Mouse (Mus musculus): ENCODE measurements around the gene St3gal3.

The St3gal3 gene

DNA sequence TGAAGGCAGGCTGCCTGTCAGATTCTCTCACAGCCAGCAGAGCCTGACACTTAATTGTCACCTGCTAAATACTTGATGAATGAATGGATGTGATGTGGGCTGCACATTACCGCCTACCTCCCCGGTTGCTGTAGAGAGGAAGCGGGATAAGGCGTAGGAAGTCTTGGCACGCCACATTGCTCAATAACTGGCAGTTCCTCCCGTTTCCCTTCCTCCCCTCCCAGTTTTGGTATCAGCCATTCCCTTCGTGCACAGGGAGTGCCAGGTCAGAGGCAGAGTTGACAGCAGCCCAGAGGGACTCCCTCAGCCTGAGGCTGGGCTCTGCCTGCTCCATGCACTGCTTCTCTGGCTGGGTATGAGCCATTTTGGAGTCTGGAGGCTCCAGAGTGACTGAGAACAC lies 152.0 kb downstream of the St3gal3 start:
- peak in 1 of 2 experiments; percentile 12 for DNase-seq

GRCm38 (mm10) chr4:117981518-117981917 lies 153.2 kb downstream of the St3gal3 start:
- no peak for DNase-seq

DNA sequence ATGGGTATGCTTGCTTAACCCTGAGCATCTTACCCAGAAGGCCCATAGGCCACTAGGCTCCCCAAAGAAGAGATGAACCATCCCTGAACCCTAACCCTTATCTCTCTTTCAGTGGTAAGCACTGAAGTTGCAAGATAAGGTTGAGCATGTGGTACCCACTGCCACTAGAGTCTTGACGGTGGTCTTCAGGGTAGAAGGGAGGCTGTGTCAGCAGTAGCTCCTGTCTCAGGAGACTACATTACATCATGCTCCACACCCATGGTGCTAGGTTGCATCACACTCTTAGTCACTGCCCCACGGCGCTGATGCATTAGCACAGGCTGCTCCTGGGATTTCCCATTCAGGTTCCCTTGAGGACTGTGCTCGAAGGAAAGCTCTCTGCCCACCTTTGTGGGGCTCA lies 154.6 kb downstream of the St3gal3 start:
- no peak for DNase-seq

GRCm38 (mm10) chr4:117979181-117979580 lies 155.5 kb downstream of the St3gal3 start:
- DNase-seq: no peak

DNA sequence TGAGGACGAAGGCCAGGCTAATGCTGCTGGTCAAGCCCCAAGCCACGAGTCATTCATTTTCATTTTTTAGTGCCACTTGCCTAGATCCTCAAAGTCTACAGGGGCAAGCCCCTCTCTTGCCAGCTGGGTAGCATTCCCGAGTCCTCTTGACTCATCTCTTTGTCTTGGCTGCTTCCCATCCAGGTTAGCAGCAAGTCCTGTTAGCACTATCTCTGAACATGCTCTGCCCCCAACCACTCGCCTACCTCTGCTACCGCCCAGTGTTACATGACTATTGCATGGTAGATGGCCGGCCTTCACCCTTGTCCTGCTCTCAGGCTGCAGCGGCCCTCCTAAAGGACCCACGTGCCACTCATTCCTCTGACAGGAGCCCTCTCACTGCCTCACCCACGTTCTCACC lies 156.4 kb downstream of the St3gal3 start:
- DNase-seq: no peak

DNA sequence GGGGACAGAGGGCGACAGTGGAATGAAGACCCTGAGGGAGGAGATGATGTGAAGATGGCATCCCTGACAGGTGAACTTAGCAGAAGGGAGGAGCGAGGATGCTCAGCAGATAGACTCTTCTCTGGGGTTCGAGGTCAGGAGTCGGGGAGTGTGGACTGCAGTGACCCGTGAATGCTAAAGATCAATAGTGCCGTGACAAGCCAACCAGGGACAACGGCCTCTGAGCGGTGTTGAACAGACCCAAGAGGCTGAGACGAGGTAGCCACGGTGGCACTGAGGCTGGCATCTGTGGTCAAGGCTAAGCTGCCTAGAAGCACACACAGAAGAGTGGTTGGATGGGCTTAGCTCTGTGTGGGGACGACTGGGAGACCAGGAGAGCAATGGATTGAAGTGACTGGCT lies 156.9 kb downstream of the St3gal3 start:
- DNase-seq: no peak

- no peak for DNase-seq
Measured at GRCm38 (mm10) chr4:117977371-117977770, 157.3 kb downstream of the St3gal3 start.

DNA sequence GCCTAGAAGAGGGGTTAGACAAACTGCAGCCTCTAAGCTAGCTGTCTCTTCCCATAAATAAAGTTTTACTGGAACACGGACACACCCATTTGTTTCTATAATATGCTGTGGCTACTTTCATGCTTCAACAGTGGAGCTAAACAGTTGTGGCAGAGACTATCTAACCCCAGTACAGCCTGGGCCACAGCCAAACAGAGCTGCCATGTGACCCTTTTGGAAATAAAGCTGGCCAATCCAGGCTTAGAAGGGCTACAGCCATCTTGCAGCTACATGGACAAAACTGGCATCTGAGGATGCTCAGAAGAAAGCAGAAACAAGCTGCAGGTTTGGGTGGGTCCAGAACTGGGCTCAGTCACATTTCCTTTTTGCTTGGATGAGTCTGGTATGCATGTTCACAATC lies 158.9 kb downstream of the St3gal3 start:
- DNase-seq: peak in 1 of 2 experiments; percentile 22

GRCm38 (mm10) chr4:117974719-117975118 lies 160.0 kb downstream of the St3gal3 start:
- no peak for DNase-seq

GRCm38 (mm10) chr4:117972999-117973398 lies 161.7 kb downstream of the St3gal3 start:
- no peak for DNase-seq

GRCm38 (mm10) chr4:117964346-117965025 lies 170.2 kb downstream of the St3gal3 start:
- no peak for DNase-seq

- DNase-seq: no peak
Measured at GRCm38 (mm10) chr4:117957492-117957891, 177.2 kb downstream of the St3gal3 start.

DNA sequence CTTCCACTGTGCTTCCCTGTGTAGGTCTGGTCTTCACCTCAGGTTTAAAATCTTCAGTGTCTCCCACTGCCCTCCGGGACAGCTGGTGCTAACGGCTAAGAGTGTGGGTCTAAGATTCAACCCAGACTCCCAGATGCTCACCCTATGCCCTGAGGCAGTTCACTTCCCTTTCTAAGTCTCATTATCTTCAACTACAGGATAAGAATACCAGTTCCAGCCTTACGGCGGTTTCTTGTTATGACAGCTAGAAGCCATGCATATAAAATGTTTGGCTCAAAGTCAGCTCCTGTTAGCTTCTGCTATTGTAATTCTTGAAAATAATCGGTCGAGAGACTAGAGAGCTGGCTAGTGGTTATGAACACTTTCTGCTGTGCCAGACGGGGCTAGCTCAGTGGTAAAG lies 187.2 kb downstream of the St3gal3 start:
- DNase-seq: no peak

DNA sequence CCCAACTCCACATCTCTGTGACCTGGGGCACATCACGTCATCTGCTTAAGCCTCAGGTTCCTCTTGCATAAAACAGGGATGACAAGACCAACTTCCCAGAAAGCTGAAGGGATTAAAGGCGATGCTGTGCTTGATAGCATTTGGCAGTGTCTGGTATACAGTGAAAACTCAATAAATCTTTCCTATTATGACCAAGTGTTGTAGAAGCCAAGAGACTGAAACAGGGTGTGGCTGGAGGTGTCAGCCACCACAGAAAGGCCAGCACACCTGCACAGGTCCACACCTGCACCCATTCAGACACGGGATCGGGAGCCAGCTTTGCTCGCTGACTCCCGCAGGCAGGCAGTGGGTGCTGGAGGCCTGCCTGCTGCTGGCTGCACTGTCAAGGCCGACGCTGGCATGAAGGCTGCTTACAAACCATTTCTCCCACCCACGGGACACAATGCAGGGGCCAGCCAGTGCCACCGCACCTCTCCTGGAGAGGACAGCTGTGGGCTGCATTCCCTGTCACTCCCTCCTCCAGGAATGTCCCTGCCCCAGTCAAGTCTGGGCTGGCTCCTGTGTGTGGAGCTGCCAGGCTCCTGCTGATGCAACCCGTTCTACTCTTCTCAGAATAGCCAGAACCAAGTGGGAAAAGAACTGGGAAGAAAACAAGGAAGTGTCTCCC lies 187.9 kb downstream of the St3gal3 start:
- no peak for DNase-seq

DNA sequence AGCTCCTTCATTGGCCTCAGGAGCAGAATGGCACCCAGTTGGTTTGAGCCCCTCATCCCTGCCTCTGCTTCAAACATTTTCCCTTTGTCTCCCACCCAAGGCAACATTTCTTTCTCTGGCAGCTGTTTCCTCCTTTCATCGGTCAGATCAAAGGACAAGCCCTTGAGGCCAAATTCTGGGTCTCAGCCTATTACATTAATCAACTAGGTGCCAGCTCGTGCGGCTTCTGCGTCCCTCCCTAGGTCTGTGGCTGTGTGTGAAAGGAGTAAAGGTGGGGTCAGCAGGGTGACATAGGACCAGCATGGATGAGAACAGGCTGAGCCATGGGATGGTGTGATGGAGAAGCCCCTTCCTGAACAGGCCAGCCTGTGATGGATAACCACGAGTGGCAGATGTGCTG lies 191.4 kb downstream of the St3gal3 start:
- DNase-seq: no peak

DNA sequence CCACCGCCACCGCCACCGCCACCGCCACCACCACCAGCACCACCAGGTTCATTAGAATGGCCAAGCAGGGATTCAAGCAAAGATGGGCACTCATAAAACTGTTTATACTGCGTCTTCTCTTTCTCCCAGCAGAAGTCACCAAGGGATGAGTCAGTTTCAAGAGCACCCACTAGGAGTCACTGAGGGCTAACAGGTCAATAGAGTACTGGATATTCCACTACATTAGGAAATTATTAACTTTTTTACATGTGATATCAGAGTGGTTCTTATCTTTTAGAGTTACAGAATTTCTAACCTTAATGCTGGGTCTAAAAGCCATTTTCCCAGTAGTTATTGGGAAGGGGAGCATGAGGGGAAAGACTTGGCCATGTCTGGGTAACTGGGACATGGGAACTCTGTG lies 197.8 kb downstream of the St3gal3 start:
- peak in 1 of 2 experiments; percentile 8 for DNase-seq

- DNase-seq: no peak
Measured at GRCm38 (mm10) chr4:117934081-117934480, 200.6 kb downstream of the St3gal3 start.

GRCm38 (mm10) chr4:117933248-117933647 lies 201.5 kb downstream of the St3gal3 start:
- DNase-seq: no peak

DNA sequence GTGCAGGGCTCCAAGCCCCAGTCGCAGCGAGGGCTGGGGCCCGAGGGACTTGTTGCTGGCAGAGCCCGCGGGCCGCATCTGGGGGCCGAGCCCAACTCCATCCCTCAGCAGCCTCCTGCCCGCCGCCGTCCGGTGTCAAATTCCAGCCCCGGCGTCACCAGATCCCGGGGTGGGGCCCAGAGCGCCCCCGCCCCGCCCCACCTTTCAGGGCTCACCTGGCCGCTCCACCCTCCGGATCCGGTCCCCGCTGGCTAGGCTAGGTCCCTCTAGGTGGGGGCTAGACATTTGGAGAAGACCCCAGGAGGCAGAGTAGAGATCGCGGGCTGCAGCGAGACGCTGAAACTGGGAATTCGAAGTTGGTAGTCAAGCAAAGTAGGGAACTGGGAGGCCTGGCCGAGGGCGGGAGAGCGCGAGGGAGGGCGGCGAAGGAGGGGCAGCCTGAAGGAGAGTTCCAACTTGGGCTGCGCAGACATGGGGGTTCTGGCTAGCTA lies 205.3 kb downstream of the St3gal3 start, which contains the start of gene Artn:
Gene Artn (minus strand): TSS at position 373 of the 491 bp plus-strand sequence.
- DNase-seq: peak; percentile 68 to 82

DNA sequence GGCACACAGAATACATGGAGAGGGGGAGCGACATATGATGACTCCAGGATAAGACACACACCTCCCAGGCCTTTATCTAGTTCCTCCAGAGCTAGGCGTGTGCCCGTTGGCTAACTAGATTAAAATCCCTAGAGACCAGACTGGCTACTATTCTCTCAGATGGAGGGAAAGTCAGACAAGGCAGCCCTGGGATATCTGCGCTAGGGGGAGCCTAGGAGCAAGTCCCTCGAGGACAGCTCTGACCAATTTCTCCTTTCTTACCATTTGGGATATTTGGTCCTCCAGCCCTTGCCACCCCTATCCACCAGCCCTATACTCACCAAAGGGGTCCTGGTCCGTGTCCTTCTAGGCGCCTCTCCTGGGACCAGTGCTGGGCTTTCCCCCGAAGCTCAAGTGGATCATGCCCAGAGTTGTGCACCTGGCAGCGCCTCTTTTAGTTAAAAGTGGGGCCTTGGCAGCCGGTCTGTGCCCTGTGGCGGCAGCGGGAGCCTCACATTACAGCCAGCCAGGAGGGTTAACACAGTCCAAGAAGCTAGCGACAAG lies 205.9 kb downstream of the St3gal3 start:
- DNase-seq: peak; percentile 64 to 81

GRCm38 (mm10) chr4:117928234-117928633 lies 206.5 kb downstream of the St3gal3 start:
- DNase-seq: peak; percentile 7 to 55

DNA sequence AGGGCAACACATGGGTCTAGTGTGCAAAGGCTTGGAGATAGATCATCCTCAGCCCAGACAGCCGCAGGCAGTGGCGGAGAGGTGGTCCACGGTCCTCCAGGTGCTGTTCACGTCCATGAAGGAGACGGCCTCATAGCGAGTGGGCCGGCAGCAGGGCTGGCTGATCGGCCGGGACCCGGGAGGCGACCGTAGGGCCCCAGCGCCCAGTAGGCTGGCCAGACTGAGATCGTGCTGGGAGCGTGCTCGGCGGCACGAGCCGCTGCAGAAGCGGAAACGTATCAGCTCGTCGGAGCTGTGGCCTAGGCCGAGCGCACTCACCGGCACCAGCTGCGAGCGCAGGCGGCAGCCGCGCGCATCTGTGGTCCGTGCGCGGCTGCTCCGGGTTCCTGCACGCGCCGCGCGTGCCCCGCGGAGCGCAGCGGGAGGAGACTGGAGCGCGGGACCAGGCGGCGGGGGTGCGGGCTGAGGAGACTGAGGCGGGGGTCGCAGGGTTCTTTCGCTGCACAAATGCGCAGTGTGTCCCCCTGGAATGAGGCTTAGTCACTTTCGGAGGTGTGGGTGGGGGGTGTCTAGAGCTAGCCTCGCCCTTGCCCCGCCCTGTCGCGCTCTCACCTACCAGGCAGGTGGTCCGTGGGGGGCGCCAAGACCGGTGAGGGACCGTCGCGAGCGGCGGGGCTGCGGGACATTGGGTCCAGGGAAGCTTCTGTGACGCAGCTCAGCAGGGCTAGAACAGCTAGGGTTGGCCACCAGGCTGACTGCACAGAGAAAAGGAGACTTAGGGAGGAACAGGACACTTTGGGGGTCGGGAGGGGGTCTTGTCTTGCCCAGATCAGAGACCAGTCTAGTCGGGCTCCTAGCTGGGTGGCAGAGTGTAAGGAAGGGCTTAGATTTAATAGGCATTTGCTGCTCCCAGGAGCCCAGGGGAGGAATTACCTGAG lies 207.9 kb downstream of the St3gal3 start:
- DNase-seq: peak; percentile 16 to 50

DNA sequence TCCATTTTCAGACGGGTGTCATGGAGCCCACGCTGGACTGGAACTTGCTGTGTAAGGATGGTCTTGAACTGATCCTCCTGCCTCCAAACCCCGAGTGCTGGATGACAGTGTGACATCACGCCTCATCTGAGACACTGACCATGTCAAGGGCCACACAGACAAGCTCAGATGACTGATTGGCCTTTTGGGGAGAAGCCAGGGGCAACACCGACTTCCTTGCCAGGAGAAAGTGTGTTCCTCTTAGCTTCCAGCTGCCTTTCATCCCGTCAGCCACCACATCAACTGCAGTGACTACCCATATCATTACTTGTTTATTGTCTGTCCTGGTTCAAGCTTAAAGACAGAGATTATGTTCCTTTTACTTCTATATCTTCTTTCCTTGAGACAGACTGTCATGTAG lies 209.8 kb downstream of the St3gal3 start:
- no peak for DNase-seq

All from kidney, postnatal 36 days (tissue).